ENCODE assay signal across 8 mouse cellular contexts in the genomic region with DNA sequence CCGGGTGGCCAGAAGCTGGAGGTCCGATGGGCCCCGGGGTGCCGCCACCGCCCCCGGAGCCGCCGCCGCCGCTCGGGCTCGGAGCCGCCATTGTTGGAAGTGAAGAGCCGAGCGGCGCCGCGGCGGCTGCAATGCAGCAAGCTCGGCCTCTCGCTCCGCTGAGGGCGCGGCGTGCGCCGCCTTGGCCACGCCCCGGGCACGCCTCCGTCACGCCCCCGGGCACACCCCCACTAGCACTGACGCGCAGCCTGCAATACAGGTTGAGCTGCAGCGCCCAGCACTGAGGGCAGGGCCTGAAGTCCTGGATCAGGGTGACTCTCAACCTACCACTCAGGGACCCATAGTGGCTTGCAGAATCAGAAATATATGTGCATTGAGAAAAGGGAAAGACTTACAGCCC. TPM values are rescaled to one million over a fixed set of nuclear protein-coding genes. Genes with fewer than 3 reads are reported as not detected.
A peak's percentile ranks its signal among the peaks of the same experiment; 100 is the strongest.
DNase-seq lines count a peak whose midpoint lies in the region; ATAC-seq and TF ChIP-seq lines count a peak whose summit lies in the region.

TSS of gene Map2k4 (minus strand) at position 144 of the 400 bp plus-strand sequence.

- ATAC-seq in frontal cortex, adult (ENCODE audit: low TSS enrichment), result peak; percentile 98
- ATAC-seq in lung, postnatal 0 days, result peak; percentile 99

- 0% methylated on average over 36 of the region's 36 CpGs for WGBS in hindbrain, embryonic 10.5 days
- under 1% methylated on average over 30 of the region's 36 CpGs for WGBS in lung, postnatal 0 days

- peak; percentile 84 to 95 for TF ChIP-seq POLR2A in MEL (IDR thresholded peaks at IDR 0.05; ENCODE audit: control insufficient read depth in 1 of 2, insufficient read depth in 1 of 2, low read depth in 1 of 2, low read length in 2 of 2, poor library complexity in 1 of 2)

- peak within 1 kb of the TSS; percentile 95 to 96 for H3K4me3 ChIP-seq in MEL (ENCODE audit: control insufficient read depth in 1 of 2, insufficient read depth in 1 of 2, low read depth in 2 of 2, low read length in 2 of 2)
- H3K4me3 ChIP-seq in hindbrain, embryonic 10.5 days, result peak within 1 kb of the TSS; percentile 98
- peak within 1 kb of the TSS; percentile 99 for H3K4me3 ChIP-seq in lung, postnatal 0 days (ENCODE audit: low read depth, low read length)

- peak within 1 kb of the TSS; percentile 49 for H3K27ac ChIP-seq in MEL (ENCODE audit: control insufficient read depth, low read depth, low read length)
- peak within 1 kb of the TSS; percentile 99 for H3K27ac ChIP-seq in hindbrain, embryonic 10.5 days
- peak within 1 kb of the TSS; percentile 94 for H3K27ac ChIP-seq in lung, postnatal 0 days (ENCODE audit: low read length)

- H3K79me2 ChIP-seq in MEL (ENCODE audit: control insufficient read depth, insufficient read depth, low read length, poor library complexity), result peaks cover 27% of the 10 kb centered on the region

- TF ChIP-seq CTCF in MEL (IDR thresholded peaks at IDR 0.05 in 2 of 3, conservative IDR thresholded peaks at IDR 0.05 in 1 of 3; ENCODE audit: control insufficient read depth in 1 of 3, insufficient read depth in 1 of 3, low read depth in 2 of 3, low read length in 3 of 3, poor library complexity in 1 of 3, severe bottlenecking in 1 of 3), result no peak
- peak; percentile 3; the same call in 1 of the 2 replicates for TF ChIP-seq CTCF in lung, postnatal 0 days (IDR thresholded peaks at IDR 0.05)

- H3K36me3 ChIP-seq in MEL (ENCODE audit: control insufficient read depth in 1 of 2, insufficient read depth in 2 of 2, low read length in 2 of 2), result peaks cover 3 to 35% of the 10 kb centered on the region in 2 experiments; a peak in 2 of 4 replicates
- 0 out of 2 replicates have a peak, but pooled peaks cover 4% of the 10 kb centered on the region for H3K36me3 ChIP-seq in hindbrain, embryonic 10.5 days
- no peaks in the 10 kb centered on the region for H3K36me3 ChIP-seq in lung, postnatal 0 days (ENCODE audit: insufficient read depth, low read length)

- 0 out of 4 replicates have a peak, but pooled peaks of 1 of the 2 experiments have one; percentile 17 for TF ChIP-seq EP300 in MEL (IDR thresholded peaks at IDR 0.05; ENCODE audit: low read depth in 1 of 2, low read length in 2 of 2)
- no peak for TF ChIP-seq EP300 in lung, postnatal 0 days (IDR thresholded peaks at IDR 0.05)

- H3K9me3 ChIP-seq in MEL (replicated peaks; ENCODE audit: insufficient read depth, low read length), result no peaks in the 10 kb centered on the region
- H3K9me3 ChIP-seq in hindbrain, embryonic 10.5 days, result no peaks in the 10 kb centered on the region
- no peaks in the 10 kb centered on the region for H3K9me3 ChIP-seq in lung, postnatal 0 days (ENCODE audit: low read length)

- peaks cover 23 to 28% of the 10 kb centered on the region in 2 experiments for H3K4me1 ChIP-seq in MEL (ENCODE audit: control insufficient read depth in 1 of 2, insufficient read depth in 2 of 2, low read length in 2 of 2)
- H3K4me1 ChIP-seq in hindbrain, embryonic 10.5 days (replicated peaks), result peaks cover 23% of the 10 kb centered on the region
- peaks cover 17% of the 10 kb centered on the region; the same call in 1 of the 2 replicates for H3K4me1 ChIP-seq in lung, postnatal 0 days (ENCODE audit: insufficient read depth, low read depth, low read length)

- no peaks in the 10 kb centered on the region for H3K27me3 ChIP-seq in MEL (ENCODE audit: control insufficient read depth in 1 of 2, insufficient read depth in 2 of 2, low read length in 2 of 2)
- no peaks in the 10 kb centered on the region for H3K27me3 ChIP-seq in hindbrain, embryonic 10.5 days (ENCODE audit: insufficient read depth, poor library complexity, severe bottlenecking)
- no peaks in the 10 kb centered on the region for H3K27me3 ChIP-seq in lung, postnatal 0 days (replicated peaks; ENCODE audit: insufficient read depth, low read length)

- H3K9ac ChIP-seq in MEL (ENCODE audit: control insufficient read depth, low read depth, low read length, poor library complexity, severe bottlenecking), result peak within 1 kb of the TSS; percentile 99
- peak within 1 kb of the TSS; percentile 96 for H3K9ac ChIP-seq in lung, postnatal 0 days (replicated peaks; ENCODE audit: low read depth)

- DNase-seq in MEL (ENCODE audit: low read depth, low spot score), result peak; percentile 96
- DNase-seq in cerebellum, adult 8-10 months, result peak; percentile 91
- peak; percentile 97 for DNase-seq in hindbrain, embryonic 10.5 days (ENCODE audit: low spot score)
- peak; percentile 93 for DNase-seq in layer of hippocampus, adult 9-11 months
- DNase-seq in lung, postnatal 0 days (ENCODE audit: low spot score), result peak; percentile 94
- peak; percentile 87 for DNase-seq in ovary, postnatal 14 days (ENCODE audit: low spot score)
- peak; percentile 96 for DNase-seq in thymus, postnatal 14 days

- peak within 1 kb of the TSS; percentile 74 for H3K4me2 ChIP-seq in lung, postnatal 0 days (replicated peaks; ENCODE audit: low read depth, low read length)

- TF ChIP-seq RAD21 in MEL (IDR thresholded peaks at IDR 0.05; ENCODE audit: low read depth, low read length), result no peak

TF ChIP-seq in MEL, 35 proteins besides CTCF, POLR2A, EP300 and RAD21:
- no peak for TF ChIP-seq USF2 (IDR thresholded peaks at IDR 0.05; ENCODE audit: borderline replicate concordance in 1 of 2, insufficient read depth in 1 of 2, low read depth in 1 of 2, low read length in 2 of 2)
- TF ChIP-seq TCF12 (IDR thresholded peaks at IDR 0.05; ENCODE audit: low read depth, low read length), result peak; percentile 63; the same call in 1 of the 2 replicates
- TF ChIP-seq HCFC1 (IDR thresholded peaks at IDR 0.05; ENCODE audit: low read depth, low read length), result no peak
- peak; percentile 73 for TF ChIP-seq MAZ (IDR thresholded peaks at IDR 0.05; ENCODE audit: low read depth, low read length)
- peak; percentile 59 for TF ChIP-seq MAX (IDR thresholded peaks at IDR 0.05; ENCODE audit: low read length)
- no peak for TF ChIP-seq CHD2 (IDR thresholded peaks at IDR 0.05; ENCODE audit: low read length)
- peak; percentile 69; the same call in 1 of the 2 replicates for TF ChIP-seq TBP (IDR thresholded peaks at IDR 0.05; ENCODE audit: low read depth, low read length)
- no peak for TF ChIP-seq E2F4 (IDR thresholded peaks at IDR 0.05; ENCODE audit: borderline replicate concordance, low read depth, low read length)
- peak; percentile 65 for TF ChIP-seq NRF1 (IDR thresholded peaks at IDR 0.05; ENCODE audit: insufficient read depth, low read depth, low read length, poor library complexity, severe bottlenecking)
- no peak for TF ChIP-seq RCOR1 (IDR thresholded peaks at IDR 0.05; ENCODE audit: low read depth, low read length)
- TF ChIP-seq MXI1 (IDR thresholded peaks at IDR 0.05; ENCODE audit: low read depth, low read length), result peak; percentile 78; the same call in 1 of the 2 replicates
- 0 out of 2 replicates have a peak, but pooled peaks have one; percentile 42 for TF ChIP-seq MYC (IDR thresholded peaks at IDR 0.05; ENCODE audit: low read depth, low read length)
- no peak for TF ChIP-seq GABPA (IDR thresholded peaks at IDR 0.05; ENCODE audit: low read depth, low read length)
- no peak for TF ChIP-seq SIN3A (IDR thresholded peaks at IDR 0.05; ENCODE audit: low read length)
- TF ChIP-seq JUND (IDR thresholded peaks at IDR 0.05; ENCODE audit: low read depth, low read length), result no peak
- no peak for TF ChIP-seq ZC3H11A (IDR thresholded peaks at IDR 0.05; ENCODE audit: low read depth, low read length)
- TF ChIP-seq ZMIZ1 (IDR thresholded peaks at IDR 0.05; ENCODE audit: low read depth, low read length), result peak; percentile 88
- peak; percentile 86 for TF ChIP-seq POLR2AphosphoS2 (IDR thresholded peaks at IDR 0.05; ENCODE audit: low read length)
- 0 out of 2 replicates have a peak, but pooled peaks have one; percentile 16 for TF ChIP-seq UBTF (IDR thresholded peaks at IDR 0.05; ENCODE audit: borderline replicate concordance, insufficient read depth, low read depth, low read length)
- peak; percentile 95 for TF ChIP-seq NELFE (IDR thresholded peaks at IDR 0.05; ENCODE audit: low read depth, low read length)

RNA-seq across cellular contexts. Expression of gene Map2k4, which starts in this region (rescaled TPM):
- 20.0 and 24.5 TPM in 2 replicates for total RNA-seq in MEL (2012; rRNA removed)
- 10 to 100 TPM; 21.8 to 70.7 TPM for polyA plus RNA-seq in MEL (2012; ENCODE audit: insufficient read depth in 1 of 2, insufficient read length in 2 of 2, low read depth in 1 of 2, low replicate concordance in 2 of 2, missing spikeins in 1 of 2)
- polyA plus RNA-seq in hindbrain, embryonic 10.5 days (2016; fragmentation: Nextera tagmentation; extraction: Ambion mirVana), result 57.5 and 62.8 TPM in 2 replicates
- 42.2 and 45.1 TPM in 2 replicates for polyA plus RNA-seq in lung, postnatal 0 days (2015; fragmentation: Nextera tagmentation; extraction: Ambion mirVana)

Comparison
In these comparisons a context has a peak if more than half of its experiments do, and no peak if none do; other contexts are left out.
1. Peak in every context shown above with its lines: DNase-seq, ATAC-seq, H3K4me3 ChIP-seq and H3K27ac ChIP-seq.
2. H3K27ac ChIP-seq: peak in every context shown above with its lines; median percentile 99 in hindbrain, embryonic 10.5 days; 94 in lung, postnatal 0 days; 49 in MEL.